Mouse (Mus musculus) liver, embryonic 11.5 days (tissue): ENCODE measurements around the gene 9130230L23Rik. TPM values are rescaled to one million over a fixed set of nuclear protein-coding genes. Genes with fewer than 3 reads are reported as not detected.

Experiments
- ATAC-seq: fragments of 200-750 bp; cut with Nextera tagmentation; replicated peaks from 2 replicates; pipeline ENCODE4 v1.8.0; 2017; ENCODE audit warnings: moderate number of reproducible peaks, mild to moderate bottlenecking, moderate TSS enrichment, moderate library complexity; ENCODE audit not compliant: low FRiP score
- DNase-seq: peaks from one replicate; pipeline ENCODE4 v3.0.0-alpha.2; 2017; ENCODE audit warnings: low spot score
- H3K27ac ChIP-seq: fragments of 300-500 bp; sonication (generic); 2 replicates; pipeline ENCODE4 v1.5.1; 2014; ENCODE audit warnings: mild to moderate bottlenecking, low read depth, low read length, control low read depth
- H3K27me3 ChIP-seq: fragments of 300-500 bp; sonication (generic); replicated peaks from 2 replicates; pipeline ENCODE4 v1.6.1; 2014; ENCODE audit warnings: low read length, mixed read lengths; ENCODE audit not compliant: control insufficient read depth, insufficient read depth
- H3K36me3 ChIP-seq: fragments of 300-500 bp; sonication (generic); 2 replicates; pipeline ENCODE4 v1.6.1; 2014; ENCODE audit warnings: mild to moderate bottlenecking, low read length, moderate library complexity, mixed read lengths; ENCODE audit not compliant: control insufficient read depth, insufficient read depth
- H3K4me1 ChIP-seq: fragments of 300-500 bp; sonication (generic); replicated peaks from 2 replicates; pipeline ENCODE4 v1.6.1; 2014; ENCODE audit warnings: low read length, mixed read lengths; ENCODE audit not compliant: control insufficient read depth, insufficient read depth
- H3K4me2 ChIP-seq: fragments of 300-500 bp; sonication (generic); 2 replicates; pipeline ENCODE4 v1.6.1; 2014; ENCODE audit warnings: mild to moderate bottlenecking, control low read depth, moderate library complexity
- H3K4me3 ChIP-seq: fragments of 300-500 bp; sonication (generic); 2 replicates; pipeline ENCODE4 v1.5.1; 2014; ENCODE audit warnings: low read depth, low read length, control low read depth
- H3K9ac ChIP-seq: fragments of 300-500 bp; sonication (generic); 2 replicates; pipeline ENCODE4 v1.6.1; 2014; ENCODE audit warnings: low read depth, low read length, control low read depth
- H3K9me3 ChIP-seq: fragments of 300-500 bp; sonication (generic); 2 replicates; pipeline ENCODE4 v1.6.1; 2016; ENCODE audit warnings: low read length, inconsistent platforms, mixed read lengths; ENCODE audit not compliant: control insufficient read depth
- WGBS: fragments of 180-500 bp; shearing (Covaris S2); extraction: QIAGEN DNeasy Blood & Tissue Kit; methylation state at CpG from one replicate; pipeline ENCODE4 v1.1.7; 2014; 5-methylcytosine and 5-hydroxymethylcytosine counted together
- microRNA-seq: library from miRNA; unstranded; fragments of <30 nt; microRNA quantifications from one replicate; pipeline ENCODE4, GENCODE M21; 2017; ENCODE audit warnings: borderline number of aligned reads
- polyA plus RNA-seq: library from polyadenylated mRNA; unstranded; fragments of >200 nt; fragmentation: Nextera tagmentation; extraction: Ambion mirVana; gene quantifications from 2 replicates; pipeline ENCODE4 v1.2.1, GENCODE M21; 2014

9130230L23Rik gene
- polyA plus RNA-seq, 1 experiment from 2014 or later = not detected

DNA sequence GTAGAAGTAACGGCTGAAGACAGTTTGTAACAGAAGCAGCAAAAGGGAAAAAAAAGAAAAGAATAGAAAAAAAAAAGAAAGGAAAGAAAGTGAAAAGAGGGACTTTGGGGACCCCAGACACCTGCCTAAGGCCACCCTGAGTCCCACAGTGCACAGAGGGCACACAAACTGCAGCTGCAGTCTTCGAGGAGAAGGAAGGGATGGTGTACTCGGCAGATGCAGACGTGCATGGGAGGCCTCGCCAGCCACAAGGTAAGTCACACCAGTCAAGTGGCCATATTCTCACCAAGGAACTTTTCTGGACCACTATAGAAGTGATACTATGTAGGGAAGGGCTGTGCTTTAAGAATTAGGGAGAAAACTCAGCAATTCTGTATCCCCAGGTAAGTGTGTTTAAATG is 69.3 kb downstream of the 9130230L23Rik start, which contains the start of gene Chrna9:
Chrna9 (plus strand) TSS at position 139 of the 400 bp plus-strand sequence.
- no peaks in the 10 kb centered on the region for H3K9me3 ChIP-seq
- DNase-seq (no peak), ATAC-seq (no peak)
- H3K4me3 ChIP-seq = no peak within 1 kb of the TSS
- 82% methylated on average over 5 of the region's 5 CpGs for WGBS
- no peaks in the 10 kb centered on the region for H3K27me3 ChIP-seq
- no peak within 1 kb of the TSS for H3K27ac ChIP-seq
- H3K4me1 ChIP-seq = no peaks in the 10 kb centered on the region
- H3K36me3 ChIP-seq = no peaks in the 10 kb centered on the region
- H3K9ac ChIP-seq = no peak within 1 kb of the TSS
- no peak within 1 kb of the TSS for H3K4me2 ChIP-seq

DNA sequence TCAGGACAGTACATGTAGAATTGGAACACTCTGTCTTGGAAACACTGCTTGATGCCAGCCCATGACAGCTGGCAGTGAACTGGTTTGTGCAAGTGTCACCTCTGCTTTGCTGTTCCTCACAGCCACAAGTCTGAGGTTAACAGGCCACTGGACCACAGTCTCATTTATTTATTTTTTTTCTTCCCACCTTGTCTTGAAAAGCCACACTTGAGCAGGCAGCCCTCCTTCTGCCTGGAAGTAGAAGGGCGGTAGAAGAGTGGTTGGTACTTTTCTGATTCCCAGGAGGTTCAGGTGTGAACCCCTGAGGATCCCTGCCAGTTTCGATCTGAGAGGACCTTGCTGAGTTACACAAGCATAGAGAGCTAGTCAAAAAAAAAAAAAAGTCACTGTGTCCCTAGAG is 70.3 kb downstream of the 9130230L23Rik start:
- Histone ChIP-seq H3K4me3 (no peak overlapping the region), H3K27ac (no peak overlapping the region), H3K4me2 (no peak overlapping the region), H3K27me3 (no peaks in the 10 kb centered on the region), H3K9ac (no peak overlapping the region), H3K9me3 (no peaks in the 10 kb centered on the region), H3K36me3 (no peaks in the 10 kb centered on the region), H3K4me1 (no peaks in the 10 kb centered on the region)
- ATAC-seq = no peak
- 77% methylated on average over 2 of the region's 2 CpGs for WGBS
- no peak for DNase-seq

DNA sequence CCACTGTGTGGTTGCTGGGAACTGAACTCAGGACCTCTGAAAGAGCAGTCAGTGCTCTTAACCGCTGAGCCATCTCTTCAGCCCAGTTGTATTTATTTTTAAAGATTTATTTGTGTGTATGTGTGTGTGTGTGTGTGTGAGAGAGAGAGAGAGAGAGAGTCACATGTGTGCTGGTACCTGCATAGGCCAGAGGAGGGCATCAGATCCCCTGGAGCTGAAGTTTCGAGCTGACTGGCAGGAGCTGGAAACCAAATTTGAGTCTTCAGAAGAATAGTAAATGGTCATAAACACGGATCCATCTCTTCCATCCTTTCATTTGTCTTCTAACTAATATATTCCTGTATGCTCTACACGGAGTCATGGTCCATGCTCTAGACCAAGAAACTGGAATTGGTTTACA is 70.8 kb downstream of the 9130230L23Rik start:
- no peak overlapping the region for H3K27ac ChIP-seq
- no peaks in the 10 kb centered on the region for H3K9me3 ChIP-seq
- no peak overlapping the region for H3K4me2 ChIP-seq
- DNase-seq (no peak), ATAC-seq (no peak)
- whole genome bisulfite sequencing = 75% methylated on average over 4 of the region's 4 CpGs
- H3K4me3 ChIP-seq = no peak overlapping the region
- no peaks in the 10 kb centered on the region for H3K36me3 ChIP-seq
- no peaks in the 10 kb centered on the region for H3K27me3 ChIP-seq
- no peaks in the 10 kb centered on the region for H3K4me1 ChIP-seq
- H3K9ac ChIP-seq = no peak overlapping the region

DNA sequence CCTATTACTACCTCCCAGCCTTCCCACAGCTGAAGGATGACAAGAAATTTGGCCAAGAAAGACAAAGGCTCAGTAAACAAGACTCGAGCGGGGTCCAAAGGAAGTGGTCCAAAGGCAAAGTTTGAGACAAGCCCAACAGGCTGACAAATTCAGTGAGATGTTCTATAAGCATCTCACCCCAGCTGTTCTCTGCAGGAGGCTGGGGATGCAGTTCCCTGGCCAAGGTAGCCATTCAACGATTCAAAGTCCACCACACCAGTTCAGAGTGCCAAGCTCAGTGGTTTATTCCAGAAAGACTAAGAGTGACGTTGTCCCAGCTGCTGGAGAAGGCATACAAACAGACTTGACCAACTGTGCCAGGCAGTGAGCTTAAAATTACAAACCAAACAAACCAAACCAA is 73.9 kb downstream of the 9130230L23Rik start:
- no peaks in the 10 kb centered on the region for H3K36me3 ChIP-seq
- DNase-seq = no peak

More for the DNA sequence above, 73.9 kb downstream of the 9130230L23Rik start:
- 67% methylated on average over 4 of the region's 4 CpGs for WGBS
- no peak overlapping the region for H3K9ac ChIP-seq
- H3K4me3 ChIP-seq = no peak overlapping the region
- H3K4me2 ChIP-seq = no peak overlapping the region
- no peaks in the 10 kb centered on the region for H3K4me1 ChIP-seq
- H3K27ac ChIP-seq = no peak overlapping the region
- H3K9me3 ChIP-seq = no peaks in the 10 kb centered on the region
- no peaks in the 10 kb centered on the region for H3K27me3 ChIP-seq
- ATAC-seq = no peak

Small RNA genes within 50 kb of the gene (microRNA-seq; reads per million reads assigned to microRNA genes)
- gene Gm25952 = not detected

Other genes starting within 250 kb of the 9130230L23Rik start
- gene N4bp2, start 240.8 kb downstream of the 9130230L23Rik start, polyA plus RNA-seq = 28.2 and 31.6 TPM in 2 replicates
- gene Rhoh, start 143.1 kb downstream of the 9130230L23Rik start, polyA plus RNA-seq = 1.3 and 2.4 TPM in 2 replicates
- 0.14 TPM in 1 of 2 replicates, not detected in the other for gene Chrna9, start 69.4 kb downstream of the 9130230L23Rik start, polyA plus RNA-seq
- gene Rbm47, start 168.8 kb upstream of the 9130230L23Rik start, polyA plus RNA-seq = 13.5 and 13.9 TPM in 2 replicates